Mouse (Mus musculus): ENCODE measurements around the gene Magi1.

Magi1 gene

GRCm38 (mm10) chr6:93968721-93969120 is 315.0 kb downstream of the Magi1 start:
- DNase-seq (ENCODE audit: low spot score) = no peak

- no peak for DNase-seq (ENCODE audit: low spot score)
These were observed 320.9 kb downstream of the Magi1 start for GRCm38 (mm10) chr6:93962757-93963336.

- no peak for DNase-seq (ENCODE audit: low spot score)
These were observed 321.9 kb downstream of the Magi1 start for GRCm38 (mm10) chr6:93961782-93962181.

GRCm38 (mm10) chr6:93957172-93957571 is 326.5 kb downstream of the Magi1 start:
- DNase-seq (ENCODE audit: low spot score) = no peak

GRCm38 (mm10) chr6:93946612-93947011 is 337.1 kb downstream of the Magi1 start:
- no peak for DNase-seq (ENCODE audit: low spot score)

DNA sequence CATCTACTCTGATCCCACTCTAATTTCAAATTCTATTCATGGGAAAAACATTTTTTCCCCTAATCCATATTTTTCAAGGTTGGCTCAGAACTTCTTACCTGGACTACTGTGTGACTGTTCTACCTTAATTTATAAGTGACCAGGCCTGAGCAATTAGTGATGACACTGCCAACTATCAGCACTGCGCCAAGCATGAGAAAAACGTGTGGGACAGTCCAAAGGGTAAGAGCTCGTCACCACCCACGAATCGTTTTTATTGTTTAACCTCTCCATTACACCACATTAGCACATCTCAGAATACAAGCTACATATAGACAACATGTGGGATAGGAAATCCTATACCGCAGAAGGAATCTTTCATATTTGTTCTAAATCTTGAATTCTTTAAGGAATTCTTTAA is 347.4 kb downstream of the Magi1 start:
- no peak for DNase-seq (ENCODE audit: low spot score)

DNA sequence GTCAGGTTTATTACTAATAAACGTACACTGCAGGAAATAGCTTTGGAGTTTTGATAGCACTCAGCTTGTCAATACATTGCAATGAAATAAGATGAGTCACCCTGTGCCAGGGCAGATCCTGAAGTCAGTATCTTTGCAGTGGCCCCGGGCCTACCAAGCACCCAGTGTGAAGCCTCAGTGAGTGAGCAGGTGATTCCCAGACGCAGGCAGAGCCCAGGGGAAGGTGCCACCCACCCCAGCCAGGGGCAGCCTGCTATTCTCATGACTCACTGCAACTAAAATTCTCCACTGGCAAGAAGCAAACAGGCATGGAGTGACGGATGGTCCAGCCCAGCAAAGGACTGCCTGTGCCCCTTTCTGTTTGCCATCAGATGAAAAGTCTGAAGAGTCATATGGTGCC is 347.9 kb downstream of the Magi1 start:
- no peak for DNase-seq (ENCODE audit: low spot score)

DNA sequence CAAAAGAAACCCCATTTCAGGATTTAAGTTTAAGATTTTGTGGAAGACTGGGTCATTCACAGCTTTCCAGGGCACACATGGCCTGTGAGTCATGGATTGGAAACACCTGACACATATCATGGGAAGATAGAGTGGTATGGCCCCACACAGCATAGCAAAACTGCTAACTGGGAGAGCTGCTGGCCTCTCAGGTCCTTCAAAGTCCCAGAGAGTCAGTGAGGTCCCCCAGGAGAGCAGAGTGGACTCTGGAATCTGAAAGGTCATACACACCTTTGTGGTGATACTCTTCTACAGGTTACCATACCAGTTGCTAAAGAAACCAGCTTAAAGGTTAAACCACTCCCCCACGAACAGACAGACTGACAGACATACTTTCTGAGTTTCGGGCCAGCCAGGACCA is 349.0 kb downstream of the Magi1 start:
- no peak for DNase-seq (ENCODE audit: low spot score)

DNA sequence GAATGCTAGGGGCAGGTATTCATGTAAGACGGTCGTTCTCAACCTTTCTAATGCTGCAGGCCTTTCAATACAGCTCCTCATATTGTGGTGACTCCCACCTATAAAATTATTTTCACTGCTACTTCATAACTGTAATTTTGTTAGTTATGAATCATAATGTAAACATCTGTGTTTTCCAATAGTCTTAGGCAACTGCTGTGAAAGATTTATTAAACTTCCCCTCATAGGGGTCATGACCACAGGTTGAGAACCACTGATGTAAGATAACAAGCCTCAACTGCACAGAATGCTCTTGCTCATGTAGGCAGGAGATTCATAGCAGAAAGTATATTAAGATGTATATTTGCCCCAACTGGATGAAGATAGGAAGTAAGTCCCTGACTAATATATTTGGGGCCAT is 359.1 kb downstream of the Magi1 start:
- DNase-seq (ENCODE audit: low spot score) = no peak

DNA sequence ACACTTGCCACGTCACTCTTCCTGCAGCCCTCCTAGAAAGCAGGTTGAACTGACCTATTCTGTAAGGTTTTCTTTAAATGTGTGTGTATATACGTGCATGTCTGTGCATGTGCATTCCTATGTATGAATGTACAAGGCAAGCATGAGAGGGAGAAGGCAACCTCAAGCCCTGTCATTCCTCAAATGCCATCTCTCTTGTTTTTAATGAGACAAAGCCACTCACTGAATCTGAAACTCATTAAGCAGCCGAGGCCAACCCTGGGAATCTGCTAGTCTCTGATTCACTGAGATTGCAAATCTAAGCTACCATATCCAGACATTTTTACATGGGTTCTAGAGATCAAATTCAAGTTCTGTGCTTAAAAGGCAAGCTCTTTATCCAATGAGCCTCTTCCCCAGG is 359.7 kb downstream of the Magi1 start:
- DNase-seq (ENCODE audit: low spot score) = no peak

DNA sequence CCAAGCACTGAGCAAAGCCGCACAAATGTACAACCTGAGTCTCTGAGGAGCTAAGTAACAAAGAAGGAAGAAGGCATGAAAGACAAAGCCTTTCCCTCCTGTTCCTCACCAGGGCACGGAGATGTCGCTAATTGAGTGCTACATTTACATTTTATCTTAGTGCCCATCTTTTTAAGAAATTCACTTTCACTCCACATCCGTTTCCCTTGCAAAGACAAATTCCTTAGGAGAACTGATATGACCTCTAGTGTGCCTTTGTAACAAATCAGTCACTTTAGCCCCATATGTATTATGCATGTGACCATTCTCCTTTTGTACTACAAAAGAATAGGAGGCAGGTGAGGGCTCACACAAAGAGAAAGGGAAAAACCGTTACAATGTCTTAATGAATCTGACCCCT is 360.4 kb downstream of the Magi1 start:
- DNase-seq (ENCODE audit: low spot score) = no peak

DNA sequence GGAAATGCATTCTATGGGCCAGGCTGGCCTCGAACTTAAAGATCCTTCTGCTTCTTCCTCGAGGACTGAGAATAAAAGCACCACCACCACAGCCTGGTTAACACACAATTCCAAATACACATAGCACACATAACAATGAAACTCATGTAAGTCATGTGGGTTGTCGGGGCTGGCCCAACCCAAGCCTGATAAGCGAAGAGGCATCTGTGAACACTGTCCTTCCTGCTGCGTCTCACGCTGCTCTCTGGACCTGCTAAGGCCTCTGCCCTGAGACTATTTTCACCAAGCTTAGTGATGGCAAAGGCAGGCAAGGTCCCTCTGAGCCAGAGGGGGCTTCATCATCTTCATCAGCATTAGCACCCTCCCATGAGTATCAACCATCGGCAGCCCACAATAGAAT is 360.8 kb downstream of the Magi1 start:
- DNase-seq (ENCODE audit: low spot score) = no peak

GRCm38 (mm10) chr6:93913226-93913861 is 370.4 kb downstream of the Magi1 start:
- DNase-seq (ENCODE audit: low spot score) = no peak

- DNase-seq (ENCODE audit: low spot score) = no peak
These were observed 371.0 kb downstream of the Magi1 start for GRCm38 (mm10) chr6:93912582-93913225.

DNA sequence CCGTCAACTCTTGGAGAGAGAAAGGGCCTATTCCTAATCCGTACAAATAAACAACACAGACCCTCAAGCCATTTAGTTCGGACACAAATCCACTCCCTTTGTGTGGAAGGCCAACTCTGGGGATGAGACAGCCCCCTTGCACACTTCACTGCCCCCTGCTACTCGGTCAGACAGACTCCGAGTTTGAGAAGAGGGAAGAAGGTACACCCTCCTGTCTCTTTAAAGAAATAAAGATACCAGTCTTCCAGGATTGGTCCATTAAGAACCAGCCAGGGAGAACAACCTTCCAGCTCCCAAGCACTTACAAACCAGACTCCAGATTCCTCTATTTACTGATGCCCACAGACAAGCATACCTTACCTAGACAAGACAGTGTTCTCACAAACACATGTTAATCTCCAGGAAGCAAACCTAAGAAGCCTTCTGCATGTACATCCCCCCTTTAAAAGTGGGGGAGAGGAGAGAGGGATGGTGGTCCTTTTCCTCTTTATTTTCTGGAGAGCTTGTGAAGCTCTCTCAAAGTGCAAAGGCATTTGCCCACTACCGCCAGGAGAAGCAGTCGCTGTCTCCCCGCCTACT is 371.6 kb downstream of the Magi1 start:
- DNase-seq (ENCODE audit: low spot score) = no peak

DNA sequence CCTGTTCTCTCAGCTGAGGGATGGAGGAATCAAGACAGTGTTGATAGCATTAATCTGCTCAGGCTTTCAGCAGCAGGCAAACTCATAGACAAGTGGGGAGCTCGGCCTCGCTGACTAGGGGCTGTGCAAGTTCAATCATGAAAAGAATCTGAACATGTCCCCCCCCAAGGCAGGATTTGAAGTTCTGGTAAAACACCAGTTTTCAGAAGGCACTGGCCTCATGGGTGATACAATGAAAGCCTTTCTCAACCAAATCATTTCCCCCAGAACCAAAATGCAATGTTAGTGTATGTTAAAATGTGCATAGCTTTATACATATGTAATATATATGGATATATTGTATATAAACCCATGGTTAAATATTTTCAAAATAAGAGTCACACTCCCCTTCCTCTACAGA is 372.3 kb downstream of the Magi1 start:
- DNase-seq (ENCODE audit: low spot score) = no peak

DNA sequence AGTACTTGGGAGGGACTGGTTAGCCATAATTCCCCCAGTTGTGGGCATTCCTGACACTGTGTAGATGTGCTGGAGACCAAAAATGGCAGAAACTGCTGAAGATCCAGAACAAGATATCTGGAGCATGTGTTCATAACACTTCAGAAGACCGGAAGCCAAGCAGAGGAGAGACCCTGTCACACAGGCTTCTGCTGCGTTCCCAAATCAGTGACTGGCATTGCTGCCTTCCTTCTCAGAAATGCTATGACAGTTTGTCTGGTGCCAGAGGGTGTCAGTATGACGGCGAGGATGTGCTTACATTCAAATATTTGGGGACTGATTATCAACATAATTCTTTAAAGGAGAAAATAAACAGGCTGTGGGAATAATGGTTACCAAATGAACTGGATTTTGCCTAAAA is 373.7 kb downstream of the Magi1 start:
- no peak for DNase-seq (ENCODE audit: low spot score)

- DNase-seq (ENCODE audit: low spot score) = no peak
These were observed 378.7 kb downstream of the Magi1 start for GRCm38 (mm10) chr6:93904987-93905386.

DNA sequence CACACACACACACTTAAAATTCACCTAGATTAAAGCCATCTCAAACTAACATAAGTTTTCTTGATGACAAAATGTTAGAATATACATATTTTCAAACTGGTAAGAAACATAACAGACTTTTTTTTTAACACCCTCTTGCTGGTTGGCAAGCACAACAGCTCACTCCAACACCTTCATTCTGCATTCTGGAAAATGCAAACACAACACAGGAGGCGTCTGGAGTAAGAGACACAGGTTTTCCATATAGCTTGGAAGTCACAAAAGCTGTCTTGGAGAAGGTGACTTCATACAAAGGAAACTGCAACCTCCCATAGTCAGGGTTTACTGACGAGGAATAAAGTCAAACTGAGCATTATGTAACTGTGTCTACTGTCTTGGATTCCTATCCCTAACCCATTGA is 381.5 kb downstream of the Magi1 start:
- DNase-seq (ENCODE audit: low spot score) = no peak

DNA sequence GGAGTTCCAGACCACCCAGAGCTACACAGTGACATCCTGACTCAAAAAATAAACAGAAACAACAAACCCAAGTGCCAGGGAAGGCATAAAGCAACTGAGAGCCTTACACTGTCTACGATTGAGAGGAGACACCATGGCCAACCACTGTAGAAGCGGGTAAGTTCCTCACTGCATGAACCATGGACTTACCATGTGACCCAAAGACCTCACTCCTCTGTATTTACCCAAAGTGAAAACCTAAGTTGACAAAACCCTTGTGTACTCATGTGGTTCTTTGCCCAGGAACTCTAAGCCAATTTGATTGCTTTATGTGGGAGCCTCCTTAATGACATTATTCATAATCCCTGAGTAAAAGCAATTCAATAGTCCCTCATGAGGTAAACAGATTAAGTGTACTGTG is 382.3 kb downstream of the Magi1 start:
- DNase-seq (ENCODE audit: low spot score) = no peak

GRCm38 (mm10) chr6:93897512-93897911 is 386.2 kb downstream of the Magi1 start:
- no peak for DNase-seq (ENCODE audit: low spot score)

GRCm38 (mm10) chr6:93895721-93896120 is 388.0 kb downstream of the Magi1 start:
- DNase-seq (ENCODE audit: low spot score) = no peak

- DNase-seq (ENCODE audit: low spot score) = no peak
These were observed 389.8 kb downstream of the Magi1 start for GRCm38 (mm10) chr6:93893956-93894355.

Measured in c-Kit-positive CD71-positive TER-119-positive erythroid progenitor cells, embryonic 14.5 days (primary cell).